Mouse (Mus musculus): ENCODE results near the gene Rpf1. TPM values are rescaled to one million over a fixed set of nuclear protein-coding genes. Genes with fewer than 3 reads are reported as not detected.

Gene Rpf1
- total and polyA plus RNA-seq, 2 experiments from 2014 or later: 22.0 to 26.2 TPM

DNA sequence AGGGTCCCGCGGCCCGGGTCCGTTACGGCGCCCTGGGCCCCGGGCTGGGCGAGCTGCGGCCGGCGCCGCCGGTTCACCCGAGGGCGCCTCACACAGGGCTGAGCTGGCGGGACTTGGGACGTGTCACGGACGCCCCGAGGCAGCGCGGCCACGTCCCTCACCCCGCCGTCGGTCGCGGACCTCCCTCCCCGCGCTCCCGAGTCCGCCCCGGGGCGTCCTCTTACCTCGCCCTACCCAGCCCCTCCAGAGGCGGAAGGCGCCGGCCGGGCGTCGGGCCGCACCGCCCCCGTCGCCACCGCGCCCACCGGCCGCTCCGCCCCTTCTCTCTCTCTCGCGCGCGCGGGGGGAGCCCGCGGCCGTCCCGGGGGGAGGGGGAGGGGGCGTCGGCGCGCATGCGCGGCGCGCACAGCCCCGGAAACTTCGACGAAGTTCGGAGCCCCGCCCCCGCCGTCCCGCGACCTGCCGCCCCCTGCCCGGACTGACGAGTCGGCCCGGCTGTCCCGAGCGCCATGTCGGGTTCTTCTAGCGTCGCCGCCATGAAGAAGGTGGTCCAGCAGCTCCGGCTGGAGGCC is 21.7 kb downstream of the Rpf1 start, which contains the start of the genes Spata1 and Gng5:
Spata1 (minus strand) TSS at position 323 of the 572 bp plus-strand sequence.
Gng5 (plus strand) TSS at position 377 of the 572 bp plus-strand sequence.
- Histone ChIP-seq H3K9me3 (ENCODE audit: low read length) (no peaks in the 10 kb centered on the region), H3K27me3 (ENCODE audit: insufficient read depth, low read length) (no peaks in the 10 kb centered on the region), H3K4me1 (ENCODE audit: insufficient read depth, low read length) (0 out of 2 replicates have a peak, but pooled peaks cover 3% of the 10 kb centered on the region), H3K4me3 (ENCODE audit: low read depth, low read length) (peak within 1 kb of the TSS; percentile 68), H3K9ac (replicated peaks; ENCODE audit: low read length, poor library complexity, severe bottlenecking) (peak within 1 kb of the TSS; percentile 60), H3K27ac (ENCODE audit: low read depth, low read length) (peak within 1 kb of the TSS; percentile 68), H3K36me3 (ENCODE audit: insufficient read depth, low read length) (no peaks in the 10 kb centered on the region), H3K4me2 (ENCODE audit: low read depth, low read length, poor library complexity, severe bottlenecking) (peak within 1 kb of the TSS; percentile 77)
- ATAC-seq (ENCODE audit: low FRiP score) (peak; percentile 81), DNase-seq (ENCODE audit: low spot score) (peak; percentile 78)
- 2% methylated on average over 64 of the region's 88 CpGs for WGBS
- TF ChIP-seq CTCF (IDR thresholded peaks at IDR 0.05): no peak

GRCm38 (mm10) chr3:146498989-146499388 is 22.2 kb downstream of the Rpf1 start:
- Histone ChIP-seq H3K9ac (replicated peaks; ENCODE audit: low read length, poor library complexity, severe bottlenecking) (peak overlapping the region; percentile 60; the same call in 1 of the 2 replicates), H3K4me3 (ENCODE audit: low read depth, low read length) (peak overlapping the region; percentile 68), H3K4me1 (ENCODE audit: insufficient read depth, low read length) (0 out of 2 replicates have a peak, but pooled peaks cover 3% of the 10 kb centered on the region), H3K4me2 (ENCODE audit: low read depth, low read length, poor library complexity, severe bottlenecking) (peak overlapping the region; percentile 77), H3K9me3 (ENCODE audit: low read length) (no peaks in the 10 kb centered on the region), H3K27me3 (ENCODE audit: insufficient read depth, low read length) (no peaks in the 10 kb centered on the region), H3K27ac (ENCODE audit: low read depth, low read length) (peak overlapping the region; percentile 59), H3K36me3 (ENCODE audit: insufficient read depth, low read length) (no peaks in the 10 kb centered on the region)
- DNase-seq (ENCODE audit: low spot score) (no peak), ATAC-seq (ENCODE audit: low FRiP score) (no peak)
- no peak for TF ChIP-seq CTCF (IDR thresholded peaks at IDR 0.05)
- 5% methylated on average over 13 of the region's 13 CpGs for WGBS

- Histone ChIP-seq H3K27ac (ENCODE audit: low read depth, low read length) (no peak overlapping the region), H3K4me3 (ENCODE audit: low read depth, low read length) (no peak overlapping the region), H3K4me2 (ENCODE audit: low read depth, low read length, poor library complexity, severe bottlenecking) (no peak overlapping the region), H3K27me3 (ENCODE audit: insufficient read depth, low read length) (no peaks in the 10 kb centered on the region), H3K9ac (replicated peaks; ENCODE audit: low read length, poor library complexity, severe bottlenecking) (no peak overlapping the region), H3K36me3 (ENCODE audit: insufficient read depth, low read length) (no peaks in the 10 kb centered on the region), H3K4me1 (ENCODE audit: insufficient read depth, low read length) (no peaks in the 10 kb centered on the region), H3K9me3 (ENCODE audit: low read length) (no peaks in the 10 kb centered on the region)
- no peak for DNase-seq (ENCODE audit: low spot score)
- no peak for ATAC-seq (ENCODE audit: low FRiP score)
- 24% methylated on average over 8 of the region's 8 CpGs for WGBS
- TF ChIP-seq CTCF (IDR thresholded peaks at IDR 0.05): no peak
These were observed 26.3 kb downstream of the Rpf1 start for GRCm38 (mm10) chr3:146494941-146495340.

- H3K4me1 ChIP-seq (ENCODE audit: insufficient read depth, low read length): no peaks in the 10 kb centered on the region
- H3K36me3 ChIP-seq (ENCODE audit: insufficient read depth, low read length): no peaks in the 10 kb centered on the region
- TF ChIP-seq CTCF (IDR thresholded peaks at IDR 0.05): 0 out of 2 replicates have a peak, but pooled peaks have one; percentile 4
- no peaks in the 10 kb centered on the region for H3K27me3 ChIP-seq (ENCODE audit: insufficient read depth, low read length)
- H3K9ac ChIP-seq (replicated peaks; ENCODE audit: low read length, poor library complexity, severe bottlenecking): no peak overlapping the region
- 86% methylated on average over 4 of the region's 4 CpGs for WGBS
- ATAC-seq (ENCODE audit: low FRiP score) (no peak), DNase-seq (ENCODE audit: low spot score) (no peak)
- no peak overlapping the region for H3K4me3 ChIP-seq (ENCODE audit: low read depth, low read length)
- H3K4me2 ChIP-seq (ENCODE audit: low read depth, low read length, poor library complexity, severe bottlenecking): no peak overlapping the region
- H3K9me3 ChIP-seq (ENCODE audit: low read length): no peaks in the 10 kb centered on the region
- H3K27ac ChIP-seq (ENCODE audit: low read depth, low read length): no peak overlapping the region
These were observed 34.8 kb downstream of the Rpf1 start for GRCm38 (mm10) chr3:146486464-146486863.

DNA sequence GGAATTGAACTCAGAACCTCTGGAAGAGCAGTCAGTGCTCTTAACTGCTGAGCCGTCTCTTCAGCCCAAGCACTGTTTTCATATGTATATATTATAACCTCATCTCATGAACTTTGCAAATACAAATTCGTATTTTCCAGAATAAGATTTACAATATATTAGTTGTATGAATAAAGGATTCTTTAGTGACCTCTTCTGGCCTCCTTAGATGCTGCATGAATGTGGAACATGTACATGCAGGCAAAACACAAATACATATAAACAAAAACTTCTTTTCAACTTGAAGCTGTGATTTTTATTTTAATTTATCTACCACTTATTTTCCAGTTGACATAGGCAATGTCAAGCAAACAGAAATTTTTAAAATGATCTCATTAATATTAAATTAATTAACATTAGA is 39.2 kb downstream of the Rpf1 start:
- H3K9me3 ChIP-seq (ENCODE audit: low read length): no peaks in the 10 kb centered on the region
- TF ChIP-seq CTCF (IDR thresholded peaks at IDR 0.05): peak; percentile 30
- whole genome bisulfite sequencing: 62% methylated on average over 2 of the region's 2 CpGs
- ATAC-seq (ENCODE audit: low FRiP score): no peak
- H3K9ac ChIP-seq (replicated peaks; ENCODE audit: low read length, poor library complexity, severe bottlenecking): no peak overlapping the region
- no peak for DNase-seq (ENCODE audit: low spot score)
- no peaks in the 10 kb centered on the region for H3K36me3 ChIP-seq (ENCODE audit: insufficient read depth, low read length)
- H3K4me2 ChIP-seq (ENCODE audit: low read depth, low read length, poor library complexity, severe bottlenecking): no peak overlapping the region
- H3K4me1 ChIP-seq (ENCODE audit: insufficient read depth, low read length): no peaks in the 10 kb centered on the region
- H3K27me3 ChIP-seq (ENCODE audit: insufficient read depth, low read length): no peaks in the 10 kb centered on the region
- no peak overlapping the region for H3K4me3 ChIP-seq (ENCODE audit: low read depth, low read length)
- no peak overlapping the region for H3K27ac ChIP-seq (ENCODE audit: low read depth, low read length)

DNA sequence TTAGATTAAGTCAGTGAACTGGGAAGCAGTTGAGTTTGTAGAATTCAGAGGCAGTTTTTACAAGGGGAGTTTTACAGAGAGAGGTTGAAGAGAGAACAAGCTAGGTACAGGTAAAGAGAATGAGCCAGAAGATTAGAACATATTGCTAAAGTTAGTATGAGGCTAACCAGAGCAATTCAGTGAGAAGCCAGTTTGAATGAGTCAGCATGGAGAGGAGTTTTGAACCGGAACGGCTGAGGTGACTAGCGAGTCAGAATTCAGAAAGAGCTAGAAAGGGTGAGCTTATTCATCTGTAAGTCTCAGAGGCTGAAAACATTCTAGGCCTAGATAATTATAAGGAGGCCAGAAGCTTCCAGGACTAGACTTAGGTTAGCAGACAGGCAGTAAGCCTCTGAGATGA is 46.8 kb downstream of the Rpf1 start:
- no peak overlapping the region for H3K27ac ChIP-seq (ENCODE audit: low read depth, low read length)
- no peaks in the 10 kb centered on the region for H3K9me3 ChIP-seq (ENCODE audit: low read length)
- no peak overlapping the region for H3K4me3 ChIP-seq (ENCODE audit: low read depth, low read length)
- DNase-seq (ENCODE audit: low spot score): no peak
- no peak overlapping the region for H3K4me2 ChIP-seq (ENCODE audit: low read depth, low read length, poor library complexity, severe bottlenecking)
- H3K9ac ChIP-seq (replicated peaks; ENCODE audit: low read length, poor library complexity, severe bottlenecking): no peak overlapping the region
- no peak for ATAC-seq (ENCODE audit: low FRiP score)
- H3K27me3 ChIP-seq (ENCODE audit: insufficient read depth, low read length): no peaks in the 10 kb centered on the region
- 88% methylated on average over 3 of the region's 3 CpGs for WGBS
- H3K4me1 ChIP-seq (ENCODE audit: insufficient read depth, low read length): no peaks in the 10 kb centered on the region
- H3K36me3 ChIP-seq (ENCODE audit: insufficient read depth, low read length): no peaks in the 10 kb centered on the region
- no peak for TF ChIP-seq CTCF (IDR thresholded peaks at IDR 0.05)
